Mouse (Mus musculus) erythroid progenitor cell, adult 5-6 weeks (primary cell): ENCODE data around the gene Trnau1ap. TPM values are rescaled to one million over a fixed set of nuclear protein-coding genes. Genes with fewer than 3 reads are reported as not detected.

Experiments used
- ATAC-seq: replicated peaks from 2 replicates; pipeline ENCODE4 v1.8.0; 2016; ENCODE audit warnings: moderate number of reproducible peaks, mild to moderate bottlenecking, moderate TSS enrichment, inconsistent platforms; ENCODE audit not compliant: poor library complexity, low FRiP score, severe bottlenecking
- total RNA-seq, 2 experiments: library from RNA; stranded (forward) in 1 of 2; stranded (reverse) in 1 of 2; fragments of 150-400 nt in 1 of 2; fragments of 186-747, 209-891 nt in 1 of 2; gene quantifications; 2 replicates each; pipeline versions ENCODE4 v1.2.3 to v1.2.4; 2015 to 2017; ENCODE audit warnings: low replicate concordance in 2 of 2

Trnau1ap gene
- total RNA-seq, 2 experiments from 2014 or later, result 13.0 to 14.1 TPM

DNA sequence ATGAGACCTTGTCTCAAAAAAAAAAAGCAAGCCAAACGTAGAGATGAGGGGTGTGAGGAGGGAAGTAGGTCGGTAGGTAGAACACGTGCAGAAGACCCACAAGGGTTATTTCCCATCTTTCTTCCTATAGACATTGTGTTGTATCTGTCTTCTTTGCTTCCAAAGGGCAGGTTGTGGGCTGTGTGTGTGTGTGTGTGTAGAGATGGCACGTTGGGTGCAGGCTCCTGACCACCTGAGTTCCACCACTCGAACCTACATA lies 67.1 kb downstream of the Trnau1ap start:
- ATAC-seq, result no peak

Other genes starting within 250 kb of the Trnau1ap start
- not detected in 2 replicates for gene Oprd1, start 185.1 kb downstream of the Trnau1ap start, total RNA-seq (2015; ENCODE audit: low replicate concordance)
- not detected in 2 replicates for gene Oprd1, start 185.1 kb downstream of the Trnau1ap start, total RNA-seq (2017; ENCODE audit: low replicate concordance)
- 27.8 and 33.5 TPM in 2 replicates for gene Ythdf2, start 117.2 kb downstream of the Trnau1ap start, total RNA-seq (2015; ENCODE audit: low replicate concordance)
- gene Ythdf2, start 117.2 kb downstream of the Trnau1ap start, total RNA-seq (2017; ENCODE audit: low replicate concordance), result 27.2 and 29.4 TPM in 2 replicates
- 40.4 and 49.9 TPM in 2 replicates for gene Gmeb1, start 67.9 kb downstream of the Trnau1ap start, total RNA-seq (2015; ENCODE audit: low replicate concordance)
- 31.5 and 39.5 TPM in 2 replicates for gene Gmeb1, start 67.9 kb downstream of the Trnau1ap start, total RNA-seq (2017; ENCODE audit: low replicate concordance)
- gene Taf12, start 55.2 kb downstream of the Trnau1ap start, total RNA-seq (2015; ENCODE audit: low replicate concordance), result 19.3 and 30.6 TPM in 2 replicates
- 14.9 and 38.3 TPM in 2 replicates for gene Taf12, start 55.2 kb downstream of the Trnau1ap start, total RNA-seq (2017; ENCODE audit: low replicate concordance)
- not detected in 2 replicates for gene Rab42, start 26.2 kb downstream of the Trnau1ap start, total RNA-seq (2015; ENCODE audit: low replicate concordance)
- not detected in 2 replicates for gene Rab42, start 26.2 kb downstream of the Trnau1ap start, total RNA-seq (2017; ENCODE audit: low replicate concordance)
- 27.0 and 42.3 TPM in 2 replicates for gene Rcc1, start 24.1 kb upstream of the Trnau1ap start, total RNA-seq (2015; ENCODE audit: low replicate concordance)
- gene Rcc1, start 24.1 kb upstream of the Trnau1ap start, total RNA-seq (2017; ENCODE audit: low replicate concordance), result 36.5 and 47.0 TPM in 2 replicates
- gene Phactr4, start 93.0 kb upstream of the Trnau1ap start, total RNA-seq (2015; ENCODE audit: low replicate concordance), result 71.7 and 90.5 TPM in 2 replicates
- gene Phactr4, start 93.0 kb upstream of the Trnau1ap start, total RNA-seq (2017; ENCODE audit: low replicate concordance), result 61.1 and 75.6 TPM in 2 replicates
- 10.5 and 12.2 TPM in 2 replicates for gene Med18, start 134.4 kb upstream of the Trnau1ap start, total RNA-seq (2015; ENCODE audit: low replicate concordance)
- 5.7 and 16.2 TPM in 2 replicates for gene Med18, start 134.4 kb upstream of the Trnau1ap start, total RNA-seq (2017; ENCODE audit: low replicate concordance)
- 11.2 and 11.7 TPM in 2 replicates for gene Sesn2, start 181.0 kb upstream of the Trnau1ap start, total RNA-seq (2015; ENCODE audit: low replicate concordance)
- gene Sesn2, start 181.0 kb upstream of the Trnau1ap start, total RNA-seq (2017; ENCODE audit: low replicate concordance), result 7.8 and 10.9 TPM in 2 replicates
- gene Atpif1, start 204.1 kb upstream of the Trnau1ap start, total RNA-seq (2015; ENCODE audit: low replicate concordance), result 1,556 and 1,764 TPM in 2 replicates
- 3,478 and 4,268 TPM in 2 replicates for gene Atpif1, start 204.1 kb upstream of the Trnau1ap start, total RNA-seq (2017; ENCODE audit: low replicate concordance)
- gene Dnajc8, start 206.0 kb upstream of the Trnau1ap start, total RNA-seq (2015; ENCODE audit: low replicate concordance), result 107 and 129 TPM in 2 replicates
- gene Dnajc8, start 206.0 kb upstream of the Trnau1ap start, total RNA-seq (2017; ENCODE audit: low replicate concordance), result 248 and 264 TPM in 2 replicates
- 2.9 and 3.8 TPM in 2 replicates for gene Ptafr, start 234.5 kb upstream of the Trnau1ap start, total RNA-seq (2015; ENCODE audit: low replicate concordance)
- gene Ptafr, start 234.5 kb upstream of the Trnau1ap start, total RNA-seq (2017; ENCODE audit: low replicate concordance), result 4.4 and 5.4 TPM in 2 replicates